Mouse (Mus musculus): ENCODE results near the gene Med17.

DNA sequence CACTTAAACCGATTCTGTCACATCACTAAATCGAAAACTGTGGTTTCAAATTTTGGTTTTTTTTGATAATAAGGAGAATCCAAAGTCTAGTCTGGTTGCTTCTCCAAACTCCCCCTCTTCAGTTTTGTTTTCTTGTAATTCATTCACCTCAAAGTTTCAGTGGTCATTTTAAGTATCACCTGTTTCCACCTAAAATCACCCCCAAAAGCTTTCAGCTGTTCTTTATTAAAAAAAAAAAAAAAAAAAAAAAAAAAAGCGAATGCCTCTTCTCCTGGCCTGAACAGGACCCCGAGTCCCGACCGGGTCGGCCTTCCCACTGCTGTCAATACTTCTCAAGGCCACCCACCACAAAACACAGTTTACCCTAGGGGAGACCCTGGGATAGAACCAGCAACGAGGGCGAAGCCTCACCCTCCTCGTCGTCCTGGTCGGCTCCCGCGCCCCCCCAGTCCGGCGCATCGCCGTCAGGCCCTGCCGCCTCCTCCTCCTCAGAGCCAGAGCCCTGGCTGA lies 537 bp downstream of the Med17 start:
- TF ChIP-seq POLR2A (IDR thresholded peaks at IDR 0.05; ENCODE audit: low read depth, low read length) (no peak), CTCF (conservative IDR thresholded peaks at IDR 0.05; ENCODE audit: insufficient read depth, insufficient read length, low read depth, low read length) (no peak)
